Mouse (Mus musculus) lung, postnatal 0 days (tissue): ENCODE measurements around the gene Gm44973.
A peak's percentile ranks its signal among the peaks of the same experiment; 100 is the strongest.

ENCODE experiments used
- CTCF ChIP-seq: IDR thresholded peaks from 2 replicates; pipeline ENCODE4 v1.5.1; 2016; ENCODE audit warnings: antibody characterized with exemption, mild to moderate bottlenecking
- EP300 ChIP-seq: IDR thresholded peaks from 2 replicates; pipeline ENCODE4 v1.6.1; 2016; ENCODE audit warnings: antibody characterized with exemption, mild to moderate bottlenecking, control low read depth

GRCm38 (mm10) chr7:4996934-4997333 lies 18.4 kb upstream of the Gm44973 start:
- no peak for TF ChIP-seq CTCF
- TF ChIP-seq EP300 = peak; percentile 94
